Mouse (Mus musculus): Measurements from ENCODE around the gene Kcna2.

- TF ChIP-seq CTCF (IDR thresholded peaks at IDR 0.05; ENCODE audit: borderline replicate concordance, extremely low read depth, insufficient read depth, insufficient read length) (no peak), POLR2A (IDR thresholded peaks at IDR 0.05; ENCODE audit: borderline replicate concordance, extremely low read depth, insufficient read depth, insufficient read length, poor library complexity, severe bottlenecking) (no peak)
These were observed 24.3 kb upstream of the Kcna2 start for GRCm38 (mm10) chr3:107076658-107077057.

All from brain, embryonic 14.5 days (tissue).